Mouse (Mus musculus) c-Kit-positive CD71-positive TER-119-negative erythroid progenitor cells, embryonic 14.5 days (primary cell): ENCODE measurements around the gene Plcd3.

Source experiments
- DNase-seq: peaks from one replicate; pipeline ENCODE4 v3.0.0-alpha.2; 2013; ENCODE audit warnings: low read depth

Plcd3 gene

DNA sequence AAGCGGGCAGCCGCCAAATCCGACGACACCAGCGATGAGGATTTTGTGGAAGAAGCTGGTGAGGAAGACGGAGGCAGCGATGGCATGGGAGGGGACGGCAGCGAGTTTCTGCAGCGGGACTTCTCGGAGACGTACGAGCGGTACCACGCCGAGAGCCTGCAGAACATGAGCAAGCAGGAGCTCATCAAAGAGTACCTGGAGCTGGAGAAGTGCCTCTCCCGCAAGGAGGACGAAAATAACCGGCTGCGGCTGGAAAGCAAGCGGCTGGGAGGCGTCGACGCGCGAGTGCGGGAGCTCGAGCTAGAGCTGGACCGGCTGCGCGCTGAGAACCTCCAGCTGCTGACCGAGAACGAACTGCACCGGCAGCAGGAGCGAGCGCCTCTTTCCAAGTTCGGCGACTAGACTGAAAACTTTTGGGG lies 16.1 kb upstream of the Plcd3 start:
- no peak for DNase-seq

DNA sequence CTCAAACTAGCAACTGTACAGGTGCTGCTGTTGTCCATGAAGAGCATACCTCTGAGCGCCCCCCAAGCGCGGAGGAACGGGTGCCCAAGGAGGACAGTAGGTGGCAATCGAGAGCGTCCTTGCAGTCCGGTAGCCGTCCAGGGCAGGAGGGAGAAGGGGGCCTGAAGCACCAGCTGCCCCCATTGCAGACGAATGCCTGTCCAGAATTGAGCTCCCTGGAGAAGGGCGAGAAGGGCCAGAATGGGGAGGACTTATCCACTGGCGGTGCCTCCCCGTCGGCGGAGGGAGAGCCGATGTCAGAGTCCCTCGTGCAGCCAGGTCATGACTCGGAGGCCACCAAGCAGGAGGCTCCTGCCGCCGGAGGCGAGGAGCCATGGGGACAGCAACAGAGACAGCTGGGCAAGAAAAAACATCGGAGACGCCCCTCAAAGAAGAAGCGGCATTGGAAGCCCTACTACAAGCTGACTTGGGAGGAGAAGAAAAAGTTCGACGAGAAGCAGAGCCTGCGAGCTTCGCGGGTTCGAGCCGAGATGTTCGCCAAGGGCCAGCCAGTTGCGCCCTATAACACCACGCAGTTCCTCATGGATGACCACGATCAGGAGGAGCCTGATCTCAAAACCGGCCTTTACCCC lies 15.6 kb upstream of the Plcd3 start:
- DNase-seq = no peak

DNA sequence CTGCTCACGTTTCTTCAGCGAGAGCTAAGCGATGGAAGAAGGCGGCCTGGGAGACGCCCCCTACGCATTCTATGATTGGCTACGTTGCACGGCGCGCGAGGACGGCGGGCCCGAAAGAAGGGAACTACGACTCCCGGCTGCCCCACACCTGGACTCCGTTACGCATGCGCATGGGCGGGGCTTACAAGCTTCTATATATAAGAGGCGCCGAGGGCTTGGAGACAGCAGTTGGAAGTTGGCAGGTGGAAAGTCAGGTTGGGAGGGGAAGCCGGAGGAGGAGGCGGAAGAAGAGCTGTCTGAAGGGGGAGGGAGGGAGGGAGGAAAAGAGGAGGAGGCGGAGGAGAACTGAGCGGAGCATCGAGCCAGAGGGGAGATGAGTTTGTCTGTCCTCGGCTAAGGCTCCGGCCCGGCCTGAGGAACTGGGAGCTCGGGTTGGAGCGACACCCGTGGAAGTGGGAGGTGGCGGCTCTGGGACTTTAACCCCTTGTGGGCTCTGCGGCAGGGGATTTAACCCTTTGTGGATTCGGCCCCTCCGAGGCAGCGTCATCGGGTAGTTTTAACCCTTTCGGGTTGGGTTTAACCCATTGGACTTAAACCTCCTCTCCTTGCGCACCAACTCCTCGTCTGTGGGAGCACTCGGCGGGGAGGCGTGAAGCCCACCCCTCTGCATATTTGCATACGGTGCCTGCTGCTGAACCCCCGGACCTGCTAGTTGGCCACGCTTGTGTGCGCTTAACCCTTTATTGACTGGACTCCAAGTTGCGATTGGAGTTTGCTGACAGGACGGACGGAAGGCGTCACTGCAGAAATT lies 14.8 kb upstream of the Plcd3 start, which contains the start of gene Hexim1:
TSS of gene Hexim1 (plus strand) at position 224 of the 811 bp plus-strand sequence.
- DNase-seq = peak; percentile 98

- no peak for DNase-seq
These were observed 13.9 kb upstream of the Plcd3 start for GRCm38 (mm10) chr11:103115163-103116007.

- no peak for DNase-seq
These were observed 12.9 kb upstream of the Plcd3 start for GRCm38 (mm10) chr11:103114270-103114943.

DNA sequence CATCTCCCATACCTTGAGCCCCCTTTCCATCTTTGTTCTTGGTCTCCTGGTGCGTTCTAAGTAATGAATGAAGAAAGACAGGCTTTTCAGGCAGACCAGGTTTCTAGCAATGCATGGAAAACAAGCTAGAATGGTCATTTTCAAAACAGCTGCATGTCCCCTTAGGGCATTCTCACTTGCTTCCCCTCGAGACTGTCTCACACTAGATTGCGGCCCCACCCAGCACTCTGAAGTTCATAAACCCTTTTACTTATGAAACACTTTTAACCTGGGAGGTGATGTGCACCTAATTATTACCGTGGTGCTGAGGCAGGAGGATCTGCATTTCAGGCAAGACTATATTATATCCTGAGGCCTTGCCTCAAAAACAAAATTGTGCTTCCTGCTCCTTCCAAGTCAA lies 12.3 kb upstream of the Plcd3 start:
- no peak for DNase-seq

GRCm38 (mm10) chr11:103113005-103113404 lies 11.5 kb upstream of the Plcd3 start:
- no peak for DNase-seq

- no peak for DNase-seq
These were observed 11.1 kb upstream of the Plcd3 start for GRCm38 (mm10) chr11:103112552-103112912.

DNA sequence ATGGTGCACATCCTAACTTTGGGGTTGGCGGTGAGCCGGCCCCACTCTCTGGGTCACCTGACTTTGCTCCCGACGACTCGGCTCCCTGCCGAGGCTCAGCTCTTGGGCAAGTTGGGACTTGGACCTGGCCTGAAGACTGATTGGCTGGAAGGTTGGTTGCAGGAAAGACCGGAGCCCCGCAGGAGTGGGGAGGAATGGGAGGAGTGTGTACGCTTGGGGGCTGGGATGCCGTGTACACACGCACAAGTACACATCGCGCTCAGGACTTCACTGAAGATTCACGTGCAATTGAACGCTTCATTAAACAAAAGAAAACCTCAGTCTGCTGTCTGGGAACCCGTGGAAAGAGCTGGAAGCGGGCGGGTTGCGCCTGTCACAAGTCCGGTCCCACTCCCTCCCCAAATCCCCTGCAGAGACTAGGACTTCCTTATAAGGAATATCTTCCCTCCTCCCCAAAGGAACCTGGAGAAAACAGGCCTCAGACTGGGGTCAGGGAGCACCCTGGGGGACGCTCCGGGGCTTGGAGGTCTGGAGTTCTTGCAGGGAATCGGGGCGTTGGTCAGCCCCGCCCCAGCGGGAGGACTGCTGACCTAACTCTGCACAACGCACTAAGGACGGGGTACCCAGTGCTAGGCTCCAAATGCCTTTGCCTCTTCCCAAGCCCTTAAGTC lies 10.6 kb upstream of the Plcd3 start:
- DNase-seq = no peak

GRCm38 (mm10) chr11:103111301-103111700 lies 9.8 kb upstream of the Plcd3 start:
- DNase-seq = no peak

- no peak for DNase-seq
These were observed 4.9 kb upstream of the Plcd3 start for GRCm38 (mm10) chr11:103106386-103106785.

GRCm38 (mm10) chr11:103105810-103106209 lies 4.4 kb upstream of the Plcd3 start:
- DNase-seq = no peak

DNA sequence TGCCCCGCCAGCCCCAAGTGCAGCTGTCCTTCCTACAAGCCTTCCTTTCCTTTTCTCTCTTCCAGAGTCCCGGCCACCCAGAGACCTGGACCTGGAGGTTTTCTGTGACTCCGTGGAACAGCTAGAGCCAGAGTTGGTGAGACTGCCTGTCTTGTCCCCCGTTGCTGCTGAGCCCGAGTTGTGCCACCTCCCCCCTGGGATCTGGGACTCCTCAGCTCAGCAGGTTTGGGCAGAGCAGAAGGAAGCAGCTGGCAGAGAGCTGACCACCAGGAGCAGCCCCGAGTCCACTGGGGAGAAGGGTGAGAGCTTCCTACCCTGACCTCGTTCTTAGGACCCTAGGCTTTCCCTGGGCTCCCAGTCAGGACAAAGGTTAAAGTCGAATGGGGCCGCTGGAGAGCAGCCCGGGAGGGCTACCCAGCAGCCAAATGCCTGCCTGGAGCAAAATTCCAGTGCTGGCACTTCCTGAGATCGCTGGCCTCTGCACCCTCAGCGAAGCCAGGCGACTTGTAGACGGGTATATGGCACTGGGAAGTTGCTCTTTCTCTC lies 3.8 kb upstream of the Plcd3 start:
- DNase-seq = no peak

- DNase-seq = peak; percentile 74
These were observed 3.0 kb upstream of the Plcd3 start for GRCm38 (mm10) chr11:103104469-103104868.

DNA sequence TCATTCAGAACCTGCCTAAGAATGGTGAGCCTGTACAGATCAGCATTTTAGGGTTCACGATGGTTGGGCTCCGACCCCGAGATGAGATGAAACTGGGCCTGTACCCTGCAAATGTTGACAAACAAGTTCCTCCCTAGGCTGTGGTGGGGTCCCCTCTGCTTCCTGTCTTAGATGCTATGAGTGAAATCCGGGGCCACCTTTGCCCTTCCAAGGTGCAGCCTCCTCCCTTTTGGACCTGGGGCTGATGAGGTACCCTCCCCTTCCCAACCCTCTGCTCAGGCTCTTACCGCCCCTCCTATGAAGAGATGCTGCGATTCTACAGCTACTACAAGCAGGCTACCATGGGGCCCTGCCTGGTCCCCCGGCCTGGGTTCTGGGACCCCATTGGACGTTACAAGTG lies 2.2 kb upstream of the Plcd3 start:
- DNase-seq = no peak

DNA sequence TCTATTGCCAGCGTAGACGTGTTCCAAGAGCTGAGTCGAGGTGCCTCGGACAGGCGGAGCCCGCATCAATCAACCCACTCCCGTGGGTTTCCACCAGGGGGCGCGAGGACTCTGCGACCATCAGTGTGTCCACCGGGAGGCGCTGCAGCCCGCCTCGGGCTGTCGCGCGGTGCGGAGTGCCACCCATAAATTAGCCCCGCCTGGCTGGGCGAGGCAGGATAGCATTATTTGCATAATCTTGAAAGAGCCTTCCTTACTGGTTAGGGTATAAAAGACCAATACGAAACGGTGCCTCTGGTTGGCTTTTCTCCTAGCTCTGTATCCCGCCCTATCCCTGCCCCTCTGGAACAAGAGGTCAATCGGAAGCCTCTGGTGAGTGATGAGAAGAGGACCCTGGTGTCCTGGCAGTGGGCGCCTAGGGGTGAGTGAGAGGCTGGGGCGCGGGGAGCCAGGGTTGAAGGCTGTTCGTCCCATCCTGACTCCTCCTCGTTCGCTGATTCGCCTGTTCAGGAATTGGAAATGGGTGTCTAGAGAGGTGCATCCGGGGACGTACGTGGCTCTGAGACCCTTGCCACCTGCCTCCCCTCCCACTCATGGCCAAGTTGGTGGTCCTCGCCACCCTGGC lies 1.4 kb upstream of the Plcd3 start:
- peak; percentile 95 for DNase-seq

- peak; percentile 64 for DNase-seq
These were observed 526 bp upstream of the Plcd3 start for GRCm38 (mm10) chr11:103101866-103102501.

- no peak for DNase-seq
These were observed 1.1 kb downstream of the Plcd3 start for GRCm38 (mm10) chr11:103100361-103100760.

- no peak for DNase-seq
These were observed 2.0 kb downstream of the Plcd3 start for GRCm38 (mm10) chr11:103099352-103099940.
